Mouse (Mus musculus) cerebellum, postnatal 25 days (tissue): ENCODE results near the gene Gm45194.

ENCODE experiments used
- DNase-seq, 2 experiments: peaks; one replicate each; pipeline ENCODE4 v3.0.0; 2021; ENCODE audit warnings: mixed read lengths in 2 of 2

The Gm45194 gene

DNA sequence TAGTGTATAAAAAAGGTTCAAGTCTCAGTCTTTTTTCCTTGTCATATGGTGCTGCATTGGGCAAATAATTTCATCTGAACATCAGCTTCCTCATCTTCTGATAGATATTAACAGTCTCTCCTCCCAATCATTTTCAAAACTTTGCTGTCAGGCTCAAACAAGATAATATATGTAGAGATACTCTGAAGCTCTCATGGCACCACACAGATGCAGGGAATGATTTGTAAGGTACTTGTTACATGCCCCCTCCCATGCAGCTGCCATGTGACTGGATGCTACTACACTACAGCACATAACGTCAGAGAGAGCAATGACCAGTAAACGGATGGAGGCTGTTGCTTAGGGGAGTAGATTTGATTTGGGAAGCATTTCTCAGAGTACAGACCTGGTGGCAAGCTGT lies at the start of gene Gm45194:
Gene Gm45194 (plus strand): TSS at position 301 of the 400 bp plus-strand sequence.
- no peak for DNase-seq

DNA sequence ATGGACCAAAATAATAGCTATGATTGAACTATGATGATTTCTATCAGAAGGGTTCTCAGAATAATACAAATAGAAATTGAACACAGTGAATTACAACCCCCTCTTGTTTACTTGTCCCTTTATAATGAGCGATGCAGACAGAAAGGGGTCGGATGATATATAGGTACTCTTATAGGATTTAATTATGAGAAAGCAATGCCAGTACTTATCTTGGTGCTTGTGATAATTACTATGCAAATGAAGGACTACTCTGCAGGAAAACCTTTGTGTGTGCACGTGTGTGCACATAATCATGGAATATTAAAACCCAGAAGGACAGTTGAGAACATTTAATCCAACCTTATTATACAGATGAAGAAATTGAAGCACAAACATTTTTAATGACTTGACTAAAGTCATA lies 35.3 kb upstream of the Gm45194 start:
- DNase-seq = no peak

DNA sequence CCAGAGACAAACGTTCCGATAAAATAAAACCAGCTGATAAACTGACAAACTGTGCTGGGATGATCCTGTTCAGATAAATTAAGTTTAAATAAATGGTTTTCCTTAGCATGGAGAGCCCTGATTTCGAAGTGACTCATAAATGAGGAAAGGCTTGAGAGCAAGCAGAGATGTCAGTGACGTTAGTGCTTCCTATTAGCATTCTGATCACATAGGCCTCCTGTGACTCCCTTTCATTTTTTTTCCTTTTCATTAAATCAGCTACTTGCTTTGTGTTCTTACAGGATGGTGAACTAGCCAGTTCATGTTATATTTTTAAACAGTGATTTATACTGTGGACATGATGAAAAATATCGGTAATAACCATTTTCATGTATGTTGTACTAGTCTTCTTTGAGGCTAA lies 9.9 kb upstream of the Gm45194 start:
- no peak for DNase-seq

DNA sequence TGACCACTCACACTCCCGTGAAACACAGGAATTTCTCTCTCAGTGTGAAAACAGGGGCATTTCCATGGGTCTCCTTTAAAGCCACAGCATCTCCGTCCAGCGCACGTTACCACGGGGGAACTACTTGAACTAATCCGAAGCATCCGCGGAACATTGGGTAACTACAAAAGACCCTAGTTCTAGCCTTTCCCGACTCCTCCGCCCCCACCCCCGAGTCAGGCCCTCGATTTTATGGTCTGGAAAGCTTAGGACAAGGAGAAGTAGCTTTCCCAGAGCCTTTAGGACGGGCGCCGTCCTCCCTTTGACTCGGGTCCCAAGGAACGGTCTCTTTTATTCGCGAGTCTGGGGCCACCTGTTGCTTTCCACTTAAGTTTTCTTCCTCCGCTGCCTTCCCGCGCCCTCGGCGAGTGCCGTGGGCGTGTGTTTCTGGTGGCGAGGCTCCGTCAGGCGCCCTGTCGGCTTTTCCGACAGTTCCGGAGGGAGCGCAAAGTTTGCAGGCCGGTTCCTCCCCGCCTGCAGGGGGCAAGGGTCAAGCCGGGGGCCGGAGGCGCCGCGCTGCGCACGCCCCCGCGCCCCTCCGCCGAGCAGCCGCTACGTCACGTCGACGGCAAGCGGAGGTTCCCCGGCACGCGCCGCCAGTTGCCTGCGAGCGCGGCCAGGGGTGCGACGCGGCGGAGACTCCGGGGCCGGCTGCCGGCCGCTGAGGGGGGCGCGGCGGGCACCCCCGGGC lies 3.3 kb downstream of the Gm45194 start:
- peak; percentile 3 to 4 for DNase-seq

DNA sequence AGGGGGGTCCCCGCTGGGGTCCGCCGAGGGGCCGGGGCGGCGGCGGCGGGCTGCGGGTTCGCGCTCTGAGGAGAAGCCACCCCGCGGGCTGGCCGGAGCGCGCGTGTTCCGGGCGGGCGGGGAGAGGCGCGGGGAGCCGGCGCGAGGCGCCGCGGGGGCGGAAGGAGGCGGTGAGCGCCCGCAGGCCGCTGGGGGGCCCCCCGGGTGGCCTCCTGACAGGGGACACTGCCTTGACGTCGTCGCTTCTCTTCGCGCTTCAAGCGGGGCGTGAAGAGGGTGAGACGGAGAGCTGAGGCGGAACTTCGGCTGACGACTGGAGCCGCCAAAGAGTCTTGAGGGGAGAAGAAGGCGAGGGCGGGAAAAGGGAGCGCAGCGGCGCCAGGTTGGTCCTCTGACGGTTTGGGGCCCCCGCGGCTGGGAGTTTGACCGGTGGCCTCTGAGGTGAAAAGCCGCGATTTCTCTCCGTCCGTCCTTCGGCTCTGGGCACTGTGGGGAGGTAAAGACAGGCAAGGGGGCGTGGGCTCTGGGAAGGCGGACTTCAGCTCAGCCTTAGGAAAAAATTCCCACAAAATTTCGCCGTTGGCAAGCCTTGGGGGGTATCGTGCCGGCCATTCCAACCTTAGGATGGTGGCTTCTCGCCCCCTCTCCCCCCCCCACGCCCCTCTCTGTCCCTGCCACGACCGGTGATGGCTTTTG lies 4.0 kb downstream of the Gm45194 start:
- peak; percentile 4 to 9 for DNase-seq

DNA sequence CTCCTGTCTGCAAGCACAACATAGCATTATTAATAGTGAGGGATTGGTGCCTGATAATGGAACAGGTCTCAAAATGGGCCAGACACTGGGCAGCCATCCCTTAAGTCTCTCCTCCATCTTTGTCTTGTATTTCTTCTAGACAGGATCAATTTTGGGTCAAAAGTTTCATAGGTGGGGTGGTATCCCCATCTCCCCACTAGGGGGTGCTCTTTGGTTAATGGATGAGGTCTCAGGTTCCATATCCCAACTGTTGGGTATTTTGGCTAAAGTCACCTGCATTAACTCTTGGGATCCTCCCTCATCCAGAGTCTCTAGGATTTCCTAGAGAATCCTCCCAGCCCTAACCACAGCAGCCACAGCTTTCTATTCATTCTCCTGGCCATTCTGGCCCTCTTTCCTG lies 26.2 kb downstream of the Gm45194 start:
- no peak for DNase-seq

DNA sequence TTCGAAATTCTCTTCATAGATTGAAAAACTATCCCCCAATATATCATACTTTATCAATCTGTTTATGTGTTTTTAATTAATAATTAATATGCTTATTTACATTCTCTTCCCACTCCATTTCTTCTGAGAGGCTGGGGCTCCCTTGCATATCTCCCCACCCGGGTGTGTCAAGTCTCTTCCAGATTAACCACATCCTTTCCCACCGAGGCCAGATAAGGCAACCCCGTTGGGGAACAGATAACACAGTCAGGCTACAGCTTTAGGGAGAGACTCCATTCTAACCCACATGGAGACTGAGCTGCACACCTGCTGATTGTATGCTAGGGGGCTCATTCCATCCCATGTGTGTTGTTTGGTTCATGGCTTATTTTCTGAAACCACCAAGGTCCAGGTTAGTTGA lies 69.7 kb downstream of the Gm45194 start:
- no peak for DNase-seq

DNA sequence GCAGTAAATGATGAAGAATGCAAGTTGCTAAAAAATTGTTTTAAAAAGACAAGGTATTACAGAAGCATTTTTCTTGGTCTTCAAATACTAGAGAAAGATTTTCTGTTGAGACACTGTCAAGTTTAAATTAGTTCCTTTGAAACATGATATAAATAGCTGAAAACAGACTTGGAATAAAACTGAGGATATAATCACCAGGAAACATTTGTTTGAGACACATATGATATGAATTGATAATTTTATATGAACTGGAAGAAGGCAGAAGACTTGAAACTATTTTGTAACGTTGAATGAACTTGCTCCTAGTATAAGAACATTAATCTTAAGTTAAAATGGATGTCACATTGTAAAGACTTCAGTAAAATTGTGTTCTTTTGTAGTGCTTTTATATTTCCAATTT lies 108.5 kb downstream of the Gm45194 start:
- no peak for DNase-seq

DNA sequence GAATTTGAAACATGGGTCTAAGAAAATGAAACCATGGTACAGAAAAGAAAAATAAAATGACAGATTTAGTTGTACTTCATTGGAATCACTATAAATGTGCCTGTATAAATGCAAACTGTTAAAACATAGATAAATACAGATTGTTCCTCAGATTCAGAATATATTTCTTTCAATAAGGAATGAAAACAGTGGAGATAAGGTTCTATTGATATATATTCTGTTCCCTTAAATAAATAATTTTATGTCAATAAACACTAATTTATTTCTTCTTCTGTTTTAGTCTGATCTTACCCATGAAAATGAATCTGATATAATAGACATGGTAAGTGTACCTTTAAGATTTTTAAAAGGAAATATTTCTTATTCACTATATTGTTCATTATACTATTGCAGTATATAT lies 119.5 kb downstream of the Gm45194 start, which contains the start of gene Tex16:
Gene Tex16 (plus strand): TSS at position 301 of the 400 bp plus-strand sequence.
- no peak for DNase-seq

DNA sequence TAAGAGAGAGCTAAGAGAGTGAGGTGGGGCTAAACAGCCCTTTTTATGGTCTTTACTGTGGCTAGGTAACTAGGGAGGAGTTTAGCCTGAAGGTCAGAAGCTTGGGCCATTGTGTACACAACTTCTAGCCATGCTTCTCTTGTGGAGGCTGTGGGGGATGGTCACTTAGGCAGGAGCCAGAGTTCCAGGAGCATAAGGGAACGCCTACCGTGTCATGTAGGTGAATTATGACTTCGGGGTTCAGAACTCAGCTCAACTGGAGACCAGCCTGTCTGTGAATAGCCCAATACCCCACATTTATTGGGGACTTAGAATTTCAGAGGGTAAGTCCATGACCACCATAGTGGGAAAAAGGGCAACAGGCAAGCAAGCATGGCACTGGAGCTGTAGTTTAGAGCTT lies 347.6 kb downstream of the Gm45194 start, which contains the start of gene 4933403O08Rik:
Gene 4933403O08Rik (plus strand): TSS at position 301 of the 400 bp plus-strand sequence.
- no peak for DNase-seq

DNA sequence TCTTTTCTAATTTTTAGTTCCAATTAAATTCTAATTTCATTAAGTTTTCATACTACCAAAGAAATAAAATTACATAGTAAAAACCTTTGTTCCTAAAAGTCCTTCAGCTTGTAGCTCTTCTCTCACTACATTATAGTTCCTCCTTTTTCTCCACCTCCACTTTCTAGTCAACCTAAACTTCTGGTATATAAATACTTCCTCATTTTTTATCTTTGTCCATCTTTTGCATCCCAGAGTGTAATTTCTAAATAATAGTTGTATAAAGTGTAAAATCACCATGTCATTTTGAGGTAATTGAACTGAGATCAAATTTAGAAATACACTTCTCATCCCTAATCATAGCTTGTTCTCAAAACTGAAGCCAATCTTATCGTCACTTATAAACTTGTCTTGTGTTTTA lies 351.7 kb downstream of the Gm45194 start:
- no peak for DNase-seq

DNA sequence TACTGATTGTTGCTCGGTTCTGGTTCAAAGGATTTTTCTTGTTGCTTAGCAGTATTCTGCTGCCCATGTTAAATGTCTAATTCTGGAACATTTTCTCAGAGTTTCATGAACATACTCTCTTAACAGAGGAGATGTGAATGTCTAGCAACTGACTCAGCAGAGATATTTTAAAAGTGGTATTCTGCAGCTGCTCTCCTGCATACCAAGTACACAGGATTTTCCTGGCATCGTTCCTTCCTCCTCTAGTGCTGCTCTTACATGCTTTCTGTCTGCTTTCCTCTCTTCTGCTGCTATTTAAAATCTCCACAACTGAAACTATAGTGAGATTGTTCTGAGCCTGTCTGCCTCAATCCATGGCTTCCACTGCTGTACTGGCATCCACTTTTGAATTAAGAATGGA lies 364.3 kb downstream of the Gm45194 start:
- DNase-seq = no peak

DNA sequence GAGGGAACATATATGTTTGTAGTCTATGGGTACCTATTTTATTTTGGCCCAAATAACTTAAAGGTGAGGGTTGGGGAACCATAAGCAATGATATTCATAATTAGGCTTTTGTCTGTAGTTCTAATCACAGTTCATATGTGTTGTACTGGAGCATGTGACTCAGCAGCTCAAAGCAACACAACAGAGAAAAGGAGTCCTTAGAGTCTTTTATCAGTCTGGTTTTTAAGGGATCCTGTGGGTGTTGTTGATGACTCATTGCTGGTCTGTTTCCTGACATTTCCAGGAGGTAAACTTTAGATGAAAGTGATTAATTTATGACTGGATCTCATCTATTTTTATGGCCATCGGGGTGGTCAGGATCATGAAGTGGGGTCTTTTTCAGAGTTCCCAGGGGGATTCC lies 382.4 kb downstream of the Gm45194 start:
- no peak for DNase-seq
